Mouse (Mus musculus): Measurements from ENCODE around the gene Trpm3.

The Trpm3 gene

DNA sequence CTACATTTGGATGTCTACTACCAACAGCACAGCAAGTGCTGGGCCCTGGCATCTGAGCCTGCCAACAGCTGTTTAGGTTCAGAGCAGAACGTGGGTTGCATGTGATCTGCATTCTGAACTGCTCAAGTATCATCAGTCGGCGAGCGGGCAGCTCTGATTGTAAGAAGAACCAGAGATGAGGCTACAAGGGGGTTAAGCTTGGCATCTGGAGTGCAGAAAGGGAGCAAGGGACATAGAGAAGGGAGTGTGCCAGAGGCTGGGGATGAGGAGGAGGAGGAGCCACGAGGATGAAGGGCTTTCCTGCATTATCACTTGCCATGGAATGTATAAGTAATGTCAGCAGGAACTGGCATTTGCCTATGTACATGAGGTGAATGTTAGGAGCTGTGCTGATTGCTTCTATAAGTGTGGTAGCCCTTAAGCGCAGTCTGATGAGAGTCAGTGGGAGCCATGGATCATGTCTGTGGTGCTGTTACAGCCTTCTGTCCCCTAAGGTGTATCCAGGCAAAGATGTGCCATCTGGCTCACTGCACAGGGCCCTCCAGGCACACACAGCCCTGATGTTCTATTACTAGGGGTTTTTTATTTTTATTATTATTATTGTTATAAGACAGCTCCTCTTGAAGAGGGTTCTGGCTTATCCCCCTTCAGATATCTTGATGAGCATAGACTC lies 825.0 kb downstream of the Trpm3 start:
- no peak for DNase-seq (ENCODE audit: low read depth, low spot score)
- Histone ChIP-seq H3K36me3 (ENCODE audit: control insufficient read depth, insufficient read depth, low read length, poor library complexity, severe bottlenecking) (no peaks in the 10 kb centered on the region), H3K27me3 (ENCODE audit: control insufficient read depth, insufficient read depth, low read length, poor library complexity, severe bottlenecking) (no peaks in the 10 kb centered on the region)

DNA sequence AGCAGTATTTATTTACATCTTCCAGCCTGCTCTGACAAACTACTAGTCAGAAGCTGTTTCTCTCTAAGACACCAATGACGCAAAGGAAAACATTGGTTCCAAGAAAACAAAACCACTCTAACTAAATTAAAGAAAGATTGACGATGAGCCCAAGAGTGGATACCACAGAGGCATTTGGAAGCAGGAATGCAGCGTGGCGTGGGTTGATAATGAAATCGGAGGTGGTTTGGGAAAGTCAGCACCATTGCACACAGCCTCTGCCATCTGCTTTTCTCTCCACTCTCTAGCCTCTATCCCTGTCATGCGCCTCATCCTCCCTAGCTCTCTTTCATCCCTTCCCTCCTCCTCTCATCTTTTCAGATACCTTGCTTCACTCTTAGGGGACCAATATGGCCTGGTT lies 826.6 kb downstream of the Trpm3 start:
- no peaks in the 10 kb centered on the region for H3K27me3 ChIP-seq (ENCODE audit: control insufficient read depth, insufficient read depth, low read length, poor library complexity, severe bottlenecking)
- no peak for DNase-seq (ENCODE audit: low read depth, low spot score)
- no peaks in the 10 kb centered on the region for H3K36me3 ChIP-seq (ENCODE audit: control insufficient read depth, insufficient read depth, low read length, poor library complexity, severe bottlenecking)

DNA sequence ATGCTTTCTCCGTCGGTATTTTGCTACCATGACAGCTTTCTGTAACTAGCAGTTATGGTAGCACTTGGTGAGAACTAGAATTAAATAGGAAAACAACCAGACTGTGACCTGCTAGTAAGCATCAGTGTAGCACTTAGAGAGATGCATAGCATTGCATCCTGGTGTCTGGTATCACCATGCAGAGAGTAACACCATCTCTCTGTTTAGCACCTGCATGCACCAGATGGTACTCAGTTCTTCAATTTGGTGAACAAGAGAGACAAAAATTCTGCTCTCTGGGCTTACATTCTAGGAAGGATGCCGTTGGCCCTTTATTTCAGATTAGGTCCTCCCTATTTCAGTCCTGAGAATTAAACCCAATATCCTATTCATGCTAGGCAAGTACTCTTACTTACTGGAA lies 834.4 kb downstream of the Trpm3 start:
- Histone ChIP-seq H3K27me3 (ENCODE audit: control insufficient read depth, insufficient read depth, low read length, poor library complexity, severe bottlenecking) (no peaks in the 10 kb centered on the region), H3K36me3 (ENCODE audit: control insufficient read depth, insufficient read depth, low read length, poor library complexity, severe bottlenecking) (no peaks in the 10 kb centered on the region)
- DNase-seq (ENCODE audit: low read depth, low spot score): no peak

DNA sequence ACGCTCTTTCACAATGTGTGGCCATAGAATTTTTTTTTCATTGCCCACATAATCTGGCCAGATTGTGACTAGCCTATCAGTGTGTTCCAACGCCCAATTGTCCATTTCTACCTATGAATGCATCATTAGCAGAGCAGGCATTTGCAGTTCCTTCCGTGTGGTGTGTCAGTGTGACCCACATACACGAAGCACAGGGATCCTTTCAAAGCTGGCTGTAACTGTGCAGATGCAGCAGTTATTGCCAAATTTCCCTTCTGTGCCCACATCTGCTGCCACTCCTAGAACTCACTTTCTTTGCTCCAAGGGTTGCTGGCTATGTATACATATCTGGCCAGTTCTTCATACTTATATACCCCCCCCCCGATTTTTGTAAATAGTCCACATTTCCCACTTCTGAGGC lies 834.9 kb downstream of the Trpm3 start:
- no peak for DNase-seq (ENCODE audit: low read depth, low spot score)
- H3K27me3 ChIP-seq (ENCODE audit: control insufficient read depth, insufficient read depth, low read length, poor library complexity, severe bottlenecking): no peaks in the 10 kb centered on the region

DNA sequence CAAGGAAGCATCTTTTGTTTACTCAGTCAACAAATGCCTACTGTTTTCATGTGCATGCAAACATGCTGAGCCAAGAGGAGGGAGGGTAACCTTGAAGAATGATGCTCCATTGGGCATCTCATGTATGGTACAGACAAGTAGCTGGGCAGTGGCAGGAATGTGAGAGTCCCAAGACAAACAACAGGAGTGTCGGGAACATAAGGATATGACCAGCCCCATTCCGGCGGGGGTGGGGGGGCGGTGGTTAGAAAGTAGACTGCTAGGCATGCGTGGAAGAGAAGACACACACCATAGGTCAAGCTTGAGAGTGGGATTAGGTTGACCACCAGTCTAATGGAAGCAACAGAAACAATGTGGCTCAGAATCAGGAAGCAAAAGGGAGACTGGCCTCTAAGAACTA lies 837.0 kb downstream of the Trpm3 start:
- H3K27me3 ChIP-seq (ENCODE audit: control insufficient read depth, insufficient read depth, low read length, poor library complexity, severe bottlenecking): no peaks in the 10 kb centered on the region
- DNase-seq (ENCODE audit: low read depth, low spot score): no peak
- H3K36me3 ChIP-seq (ENCODE audit: control insufficient read depth, insufficient read depth, low read length, poor library complexity, severe bottlenecking): no peaks in the 10 kb centered on the region

More for the DNA sequence above, 834.9 kb downstream of the Trpm3 start:
- H3K36me3 ChIP-seq (ENCODE audit: control insufficient read depth, insufficient read depth, low read length, poor library complexity, severe bottlenecking): no peaks in the 10 kb centered on the region

DNA sequence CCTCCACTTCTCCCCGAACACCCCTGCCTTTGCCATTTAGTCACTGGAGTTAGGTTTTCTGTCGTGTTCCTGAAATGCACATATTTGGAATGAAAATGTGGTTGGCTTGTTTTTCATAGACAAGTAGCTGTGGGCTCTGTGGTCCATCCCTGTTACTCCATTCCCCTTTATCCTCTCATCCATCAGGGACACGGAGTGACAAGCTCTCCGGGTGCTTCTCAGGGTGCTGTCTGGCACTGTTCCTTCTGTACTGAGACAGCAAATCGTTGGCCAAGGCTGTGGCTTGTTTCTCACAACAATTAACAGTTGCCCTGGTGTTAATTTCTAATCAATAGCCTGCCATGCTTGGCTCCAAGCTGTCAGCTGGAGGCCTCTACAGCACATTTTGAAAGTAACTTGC lies 838.7 kb downstream of the Trpm3 start:
- Histone ChIP-seq H3K27me3 (ENCODE audit: control insufficient read depth, insufficient read depth, low read length, poor library complexity, severe bottlenecking) (no peaks in the 10 kb centered on the region), H3K36me3 (ENCODE audit: control insufficient read depth, insufficient read depth, low read length, poor library complexity, severe bottlenecking) (no peaks in the 10 kb centered on the region)
- DNase-seq (ENCODE audit: low read depth, low spot score): no peak

DNA sequence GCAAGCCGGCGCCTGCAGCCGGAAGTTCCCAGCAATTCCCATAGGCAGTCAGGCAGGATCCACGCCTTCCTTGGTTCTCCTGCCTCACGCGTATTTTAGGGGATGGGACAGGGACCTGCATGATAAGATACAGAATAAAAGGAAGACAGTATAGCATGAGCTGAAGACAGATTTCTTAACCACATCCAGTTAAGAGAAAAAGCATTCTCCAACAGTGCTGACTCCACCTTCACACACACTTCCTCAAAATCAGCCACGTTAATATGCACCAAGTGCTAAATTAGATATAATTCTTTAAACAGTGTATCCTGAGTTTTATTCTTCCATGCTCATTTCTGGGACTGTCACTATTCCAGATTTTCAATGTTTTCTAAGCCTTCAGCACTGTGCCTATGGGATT lies 839.9 kb downstream of the Trpm3 start:
- no peak for DNase-seq (ENCODE audit: low read depth, low spot score)
- Histone ChIP-seq H3K36me3 (ENCODE audit: control insufficient read depth, insufficient read depth, low read length, poor library complexity, severe bottlenecking) (no peaks in the 10 kb centered on the region), H3K27me3 (ENCODE audit: control insufficient read depth, insufficient read depth, low read length, poor library complexity, severe bottlenecking) (no peaks in the 10 kb centered on the region)

DNA sequence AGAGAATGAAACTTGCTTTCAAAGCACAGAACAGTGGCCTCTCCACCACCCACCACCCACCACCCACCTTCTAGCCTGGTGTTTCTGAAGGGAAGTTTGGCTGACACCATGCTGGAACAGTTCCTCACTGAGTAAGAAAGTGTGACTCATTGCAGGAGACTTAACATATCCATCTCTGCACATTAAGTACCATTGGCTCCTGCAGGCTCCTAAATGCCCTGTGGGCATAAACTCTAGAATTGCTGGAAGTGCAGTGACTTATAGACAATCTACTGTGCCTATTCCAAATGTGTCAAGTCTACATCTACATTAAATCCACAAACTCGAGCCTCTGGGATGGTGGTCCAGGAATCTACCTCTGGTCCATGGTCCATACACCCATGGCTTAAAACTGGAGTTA lies 840.3 kb downstream of the Trpm3 start:
- no peak for DNase-seq (ENCODE audit: low read depth, low spot score)
- Histone ChIP-seq H3K27me3 (ENCODE audit: control insufficient read depth, insufficient read depth, low read length, poor library complexity, severe bottlenecking) (no peaks in the 10 kb centered on the region), H3K36me3 (ENCODE audit: control insufficient read depth, insufficient read depth, low read length, poor library complexity, severe bottlenecking) (no peaks in the 10 kb centered on the region)

DNA sequence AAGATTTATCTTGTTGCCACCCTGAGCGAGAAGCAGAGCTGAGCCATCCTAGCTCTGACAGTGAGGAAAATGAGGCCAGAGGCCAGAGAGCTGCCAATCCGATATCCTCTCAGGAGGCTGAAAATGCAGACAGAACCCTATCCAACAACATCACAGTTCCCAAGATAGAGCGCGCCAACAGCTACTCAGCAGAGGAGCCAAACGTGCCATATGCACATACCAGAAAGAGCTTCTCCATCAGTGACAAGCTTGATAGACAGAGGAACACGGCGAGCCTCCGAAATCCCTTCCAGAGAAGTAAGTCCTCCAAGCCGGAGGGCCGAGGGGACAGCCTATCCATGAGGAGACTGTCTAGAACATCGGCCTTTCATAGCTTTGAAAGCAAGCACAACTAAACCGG lies 849.1 kb downstream of the Trpm3 start:
- no peaks in the 10 kb centered on the region for H3K36me3 ChIP-seq (ENCODE audit: control insufficient read depth, insufficient read depth, low read length, poor library complexity, severe bottlenecking)
- DNase-seq (ENCODE audit: low read depth, low spot score): no peak
- no peaks in the 10 kb centered on the region for H3K27me3 ChIP-seq (ENCODE audit: control insufficient read depth, insufficient read depth, low read length, poor library complexity, severe bottlenecking)

DNA sequence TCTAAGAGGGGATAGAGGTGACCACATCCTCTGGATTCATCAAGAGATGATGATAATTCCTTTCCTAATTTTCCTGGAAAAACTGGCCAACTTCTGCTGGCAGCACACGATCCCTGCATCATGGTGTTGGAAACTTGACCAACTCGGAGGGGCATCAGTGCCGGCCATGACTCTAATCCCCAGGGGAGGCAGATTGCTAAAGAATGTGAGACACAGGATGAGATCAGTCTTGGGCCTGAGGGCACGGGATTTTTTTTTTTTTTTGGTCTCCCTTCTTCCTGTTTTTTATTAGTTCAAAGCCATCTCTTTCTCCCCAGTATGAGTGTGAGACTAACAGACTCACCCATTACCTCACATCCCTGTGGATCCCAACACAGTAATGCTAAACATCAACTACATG lies 855.1 kb downstream of the Trpm3 start:
- no peak for DNase-seq (ENCODE audit: low read depth, low spot score)
- Histone ChIP-seq H3K36me3 (ENCODE audit: control insufficient read depth, insufficient read depth, low read length, poor library complexity, severe bottlenecking) (no peaks in the 10 kb centered on the region), H3K27me3 (ENCODE audit: control insufficient read depth, insufficient read depth, low read length, poor library complexity, severe bottlenecking) (no peaks in the 10 kb centered on the region)

DNA sequence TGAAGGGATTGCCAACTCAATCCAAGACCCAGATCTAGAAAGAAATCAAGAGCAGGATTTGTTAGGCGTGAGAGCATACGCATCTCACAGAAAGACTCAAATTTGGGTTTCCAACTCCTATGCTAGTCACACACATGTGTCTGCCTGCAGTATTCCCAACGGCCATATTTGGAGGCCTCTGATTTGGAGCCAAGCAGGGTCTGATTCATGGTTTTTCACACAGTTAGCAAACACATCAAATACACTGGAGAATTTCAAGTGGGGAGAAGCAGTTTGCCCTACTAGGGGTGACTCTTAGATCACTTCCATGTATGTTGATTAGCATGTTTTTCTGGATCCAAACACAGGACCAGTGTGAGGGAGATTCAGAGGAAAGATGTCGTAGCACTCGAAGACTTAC lies 855.7 kb downstream of the Trpm3 start:
- DNase-seq (ENCODE audit: low read depth, low spot score): no peak
- Histone ChIP-seq H3K36me3 (ENCODE audit: control insufficient read depth, insufficient read depth, low read length, poor library complexity, severe bottlenecking) (no peaks in the 10 kb centered on the region), H3K27me3 (ENCODE audit: control insufficient read depth, insufficient read depth, low read length, poor library complexity, severe bottlenecking) (no peaks in the 10 kb centered on the region)

DNA sequence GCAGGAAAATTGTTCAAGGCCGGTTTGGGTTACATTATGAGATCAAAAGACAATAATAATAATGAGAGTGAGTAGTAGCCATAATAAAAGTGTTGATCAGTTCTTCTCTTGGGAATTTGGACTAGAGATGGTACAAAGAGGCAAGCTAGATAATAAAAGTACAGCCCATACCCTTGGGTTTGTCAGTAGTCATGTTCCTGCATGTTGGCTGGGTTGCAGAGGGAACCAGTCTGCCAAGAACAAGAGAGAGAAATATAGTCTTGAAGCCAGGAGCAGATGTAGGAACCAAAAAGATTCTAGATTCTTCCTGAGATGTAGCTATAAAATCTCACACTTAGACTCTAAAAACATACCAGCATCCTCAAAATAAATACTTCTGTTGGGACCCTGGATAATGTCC lies 861.4 kb downstream of the Trpm3 start:
- no peaks in the 10 kb centered on the region for H3K36me3 ChIP-seq (ENCODE audit: control insufficient read depth, insufficient read depth, low read length, poor library complexity, severe bottlenecking)
- no peak for DNase-seq (ENCODE audit: low read depth, low spot score)

DNA sequence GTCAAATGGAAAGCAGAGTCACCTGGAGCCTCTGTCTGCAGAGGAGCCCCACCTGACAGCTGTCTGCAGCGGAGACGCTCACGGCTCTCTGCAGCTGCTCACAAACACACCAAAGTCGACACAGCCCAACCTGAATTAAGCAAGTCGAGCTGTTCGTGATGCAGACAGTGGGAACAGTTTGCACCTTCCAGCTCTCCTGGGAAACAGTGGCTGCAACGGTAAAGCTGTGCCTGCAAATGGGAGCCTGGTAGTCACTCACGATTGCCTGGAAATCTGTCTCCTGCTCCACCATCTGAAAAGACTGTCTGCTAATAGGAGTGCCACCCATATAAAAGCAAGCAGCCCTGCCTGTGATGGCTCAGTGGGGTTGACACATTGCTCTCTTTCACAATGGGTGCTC lies 865.0 kb downstream of the Trpm3 start:
- Histone ChIP-seq H3K36me3 (ENCODE audit: control insufficient read depth, insufficient read depth, low read length, poor library complexity, severe bottlenecking) (no peaks in the 10 kb centered on the region), H3K27me3 (ENCODE audit: control insufficient read depth, insufficient read depth, low read length, poor library complexity, severe bottlenecking) (no peaks in the 10 kb centered on the region; the same call in 1 of the 2 replicates)
- DNase-seq (ENCODE audit: low read depth, low spot score): no peak

More for the DNA sequence above, 861.4 kb downstream of the Trpm3 start:
- H3K27me3 ChIP-seq (ENCODE audit: control insufficient read depth, insufficient read depth, low read length, poor library complexity, severe bottlenecking): no peaks in the 10 kb centered on the region; the same call in 1 of the 2 replicates

DNA sequence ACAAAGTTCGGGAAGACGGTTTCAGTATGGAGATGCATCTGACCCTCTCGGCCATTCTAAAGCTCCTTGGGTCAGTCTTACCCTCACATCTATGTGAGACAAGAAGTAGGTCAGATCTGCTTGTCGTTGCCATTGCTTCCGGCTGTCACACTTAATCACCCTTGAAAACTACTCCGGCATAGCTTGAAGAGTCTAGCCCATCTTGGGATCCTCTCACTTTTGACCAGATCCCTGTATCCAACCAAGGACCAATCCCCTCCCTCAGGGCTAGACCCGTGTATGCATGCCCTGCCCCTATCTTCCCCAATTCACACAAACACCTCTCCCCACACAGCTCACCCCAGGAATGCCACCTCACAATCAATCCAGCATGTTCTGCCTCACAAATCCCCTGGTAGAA lies 867.0 kb downstream of the Trpm3 start:
- Histone ChIP-seq H3K27me3 (ENCODE audit: control insufficient read depth, insufficient read depth, low read length, poor library complexity, severe bottlenecking) (no peaks in the 10 kb centered on the region; the same call in 1 of the 2 replicates), H3K36me3 (ENCODE audit: control insufficient read depth, insufficient read depth, low read length, poor library complexity, severe bottlenecking) (no peaks in the 10 kb centered on the region)
- no peak for DNase-seq (ENCODE audit: low read depth, low spot score)

DNA sequence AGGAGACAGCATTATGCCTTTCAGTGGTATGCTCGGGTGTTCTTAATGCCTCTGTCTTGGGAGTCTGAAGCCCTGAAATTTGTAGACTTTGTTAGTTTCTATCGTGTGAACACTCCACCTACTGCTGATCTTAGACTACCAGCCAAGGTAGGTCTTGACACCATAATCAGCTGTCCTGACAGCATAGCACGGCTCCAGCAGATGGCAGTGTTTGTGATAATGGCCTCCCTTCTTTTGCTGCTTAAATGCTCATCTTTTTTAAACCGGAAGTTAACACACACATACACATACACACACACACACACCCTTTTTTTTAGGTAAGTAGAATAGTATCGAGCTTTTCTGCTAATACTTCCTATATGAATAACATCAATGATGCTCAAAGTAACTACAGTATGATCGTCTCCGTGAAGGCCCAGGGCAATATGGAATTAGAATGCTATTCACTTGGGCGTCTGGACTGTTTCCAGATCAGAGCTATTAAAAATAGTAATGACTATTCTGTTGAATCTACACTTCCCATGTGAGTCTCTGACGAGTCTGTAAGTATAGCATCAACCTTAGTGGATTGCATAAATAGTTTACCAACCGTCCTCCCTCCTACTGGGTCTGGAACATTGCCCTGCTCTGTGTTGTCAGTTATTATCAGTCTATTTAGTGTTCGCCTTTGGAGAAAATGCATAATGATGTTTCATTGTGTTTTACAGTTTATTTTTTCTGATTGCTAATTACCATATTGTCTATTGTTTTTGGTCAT lies 867.8 kb downstream of the Trpm3 start:
- H3K36me3 ChIP-seq (ENCODE audit: control insufficient read depth, insufficient read depth, low read length, poor library complexity, severe bottlenecking): no peaks in the 10 kb centered on the region
- peak; percentile 29 for DNase-seq (ENCODE audit: low read depth, low spot score)
- no peaks in the 10 kb centered on the region for H3K27me3 ChIP-seq (ENCODE audit: control insufficient read depth, insufficient read depth, low read length, poor library complexity, severe bottlenecking)
